Mouse (Mus musculus): Measurements from ENCODE around the gene Mlip.
"Not testable (repeated sequence)": the region's sequence is repeated elsewhere in the genome, so short reads cannot be mapped to it uniquely, and the experiment has no call there.

Gene Mlip

GRCm38 (mm10) chr9:77352432-77353175 lies at the start of gene Mlip:
TSS of gene Mlip (minus strand) at chr9:77352969.
- no peak for DNase-seq (ENCODE audit: low spot score in 2 of 2)

- no peak for DNase-seq (ENCODE audit: low spot score in 2 of 2)
Observed at GRCm38 (mm10) chr9:77399801-77400200, 47.0 kb upstream of the Mlip start.

GRCm38 (mm10) chr9:77398856-77399631 lies 46.3 kb upstream of the Mlip start:
- DNase-seq (ENCODE audit: low spot score in 2 of 2): no peak

- no peak for DNase-seq (ENCODE audit: low spot score in 2 of 2)
Observed at GRCm38 (mm10) chr9:77397027-77397426, 44.3 kb upstream of the Mlip start.

GRCm38 (mm10) chr9:77391248-77391647 lies 38.5 kb upstream of the Mlip start:
- DNase-seq (ENCODE audit: low spot score in 2 of 2): no peak

- no peak for DNase-seq (ENCODE audit: low spot score in 2 of 2)
Observed at GRCm38 (mm10) chr9:77388956-77389355, 36.2 kb upstream of the Mlip start.

- no peak for DNase-seq (ENCODE audit: low spot score in 2 of 2)
Observed at GRCm38 (mm10) chr9:77386751-77387150, 34.0 kb upstream of the Mlip start.

GRCm38 (mm10) chr9:77385611-77386010 lies 32.8 kb upstream of the Mlip start:
- DNase-seq (ENCODE audit: low spot score in 2 of 2): no peak

GRCm38 (mm10) chr9:77384651-77385050 lies 31.9 kb upstream of the Mlip start:
- no peak for DNase-seq (ENCODE audit: low spot score in 2 of 2)

GRCm38 (mm10) chr9:77383951-77384350 lies 31.2 kb upstream of the Mlip start:
- DNase-seq (ENCODE audit: low spot score in 2 of 2): no peak

GRCm38 (mm10) chr9:77382514-77382913 lies 29.7 kb upstream of the Mlip start:
- DNase-seq (ENCODE audit: low spot score in 2 of 2): no peak

- DNase-seq (ENCODE audit: low spot score in 2 of 2): peak; percentile 36 to 67
Observed at GRCm38 (mm10) chr9:77381565-77381964, 28.8 kb upstream of the Mlip start.

GRCm38 (mm10) chr9:77379625-77380024 lies 26.9 kb upstream of the Mlip start:
- DNase-seq (ENCODE audit: low spot score in 2 of 2): peak; percentile 44 to 80

- DNase-seq (ENCODE audit: low spot score in 2 of 2): no peak
Observed at GRCm38 (mm10) chr9:77377696-77378095, 24.9 kb upstream of the Mlip start.

GRCm38 (mm10) chr9:77377082-77377481 lies 24.3 kb upstream of the Mlip start:
- peak in 1 of 2 experiments; percentile 43 for DNase-seq (ENCODE audit: low spot score in 2 of 2)

- no peak for DNase-seq (ENCODE audit: low spot score in 2 of 2)
Observed at GRCm38 (mm10) chr9:77376561-77376960, 23.8 kb upstream of the Mlip start.

GRCm38 (mm10) chr9:77370706-77371105 lies 17.9 kb upstream of the Mlip start:
- no peak for DNase-seq (ENCODE audit: low spot score in 2 of 2)

GRCm38 (mm10) chr9:77369262-77369661 lies 16.5 kb upstream of the Mlip start:
- no peak for DNase-seq (ENCODE audit: low spot score in 2 of 2)

GRCm38 (mm10) chr9:77364681-77365080 lies 11.9 kb upstream of the Mlip start:
- not testable (repeated sequence) for DNase-seq (ENCODE audit: low spot score in 2 of 2)

GRCm38 (mm10) chr9:77362906-77363305 lies 10.1 kb upstream of the Mlip start:
- no peak for DNase-seq (ENCODE audit: low spot score in 2 of 2)

- no peak for DNase-seq (ENCODE audit: low spot score in 2 of 2)
Observed at GRCm38 (mm10) chr9:77360654-77361053, 7.9 kb upstream of the Mlip start.

- DNase-seq (ENCODE audit: low spot score in 2 of 2): no peak
Observed at GRCm38 (mm10) chr9:77359278-77359973, 6.7 kb upstream of the Mlip start.
